Mouse (Mus musculus): ENCODE results near the gene Smpd1. TPM values are rescaled to one million over a fixed set of nuclear protein-coding genes. Genes with fewer than 3 reads are reported as not detected.

The Smpd1 gene
- total RNA-seq, 2 experiments from 2014 or later: 96.9 to 107 TPM

- Histone ChIP-seq H3K4me3 (no peak overlapping the region), H3K27ac (peak overlapping the region; percentile 69)
- no peak for TF ChIP-seq CTCF (IDR thresholded peaks at IDR 0.05)
- DNase-seq (ENCODE audit: extremely low spot score in 1 of 2, low spot score in 2 of 2): no peak
- intact Hi-C loops (cut with DNase I): no loop called here
Observed at GRCm38 (mm10) chr7:105563367-105563766, 9.2 kb downstream of the Smpd1 start.

DNA sequence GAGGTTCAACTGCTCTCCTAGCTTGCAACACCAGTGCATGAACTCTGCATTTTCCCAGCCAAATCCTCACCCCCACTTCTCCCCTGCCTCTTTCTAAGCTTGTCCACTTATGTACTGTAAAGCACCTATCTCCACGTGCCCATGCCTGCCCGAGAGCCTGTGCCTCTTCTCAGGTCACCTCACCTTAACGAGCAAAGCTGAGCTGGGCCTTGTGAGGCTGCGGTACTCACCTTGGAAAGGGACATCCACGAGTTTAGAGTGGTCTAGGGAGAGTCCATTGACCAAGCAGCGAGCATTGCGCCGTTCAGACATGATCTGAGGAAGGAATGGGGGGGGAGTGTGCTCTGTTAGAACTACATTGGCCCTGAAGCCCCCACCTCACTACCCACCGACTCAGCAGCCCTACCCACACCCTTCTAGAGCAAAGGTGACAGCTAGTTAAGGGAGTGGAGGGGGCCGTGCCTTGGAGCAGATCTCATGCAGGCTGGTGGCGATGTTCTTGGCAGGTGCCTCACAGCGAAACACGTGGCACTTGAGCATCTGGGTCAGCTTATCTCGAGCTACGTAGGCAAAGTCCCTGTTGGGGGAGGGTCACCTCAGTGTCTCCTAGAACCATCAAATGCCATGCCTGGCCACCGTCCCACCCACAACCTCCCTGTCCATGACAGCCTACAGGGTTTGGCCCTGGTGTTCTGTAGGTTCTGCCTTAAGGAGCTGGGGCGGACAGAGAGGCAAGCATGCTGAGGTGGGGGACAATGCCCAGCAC lies 11.1 kb downstream of the Smpd1 start:
- peak overlapping the region; percentile 78 for H3K27ac ChIP-seq
- H3K4me3 ChIP-seq: no peak overlapping the region
- TF ChIP-seq CTCF (IDR thresholded peaks at IDR 0.05): no peak
- DNase-seq (ENCODE audit: extremely low spot score in 1 of 2, low spot score in 2 of 2): peak in 1 of 2 experiments; percentile 46
- intact Hi-C loops (cut with DNase I): no loop called here

- no peak for TF ChIP-seq CTCF (IDR thresholded peaks at IDR 0.05)
- DNase-seq (ENCODE audit: extremely low spot score in 1 of 2, low spot score in 2 of 2): peak; percentile 70 to 75
- intact Hi-C loops (cut with DNase I): no loop called here
- Histone ChIP-seq H3K27ac (peak overlapping the region; percentile 95), H3K4me3 (peak overlapping the region; percentile 43)
Observed at GRCm38 (mm10) chr7:105568583-105568982, 14.4 kb downstream of the Smpd1 start.

DNA sequence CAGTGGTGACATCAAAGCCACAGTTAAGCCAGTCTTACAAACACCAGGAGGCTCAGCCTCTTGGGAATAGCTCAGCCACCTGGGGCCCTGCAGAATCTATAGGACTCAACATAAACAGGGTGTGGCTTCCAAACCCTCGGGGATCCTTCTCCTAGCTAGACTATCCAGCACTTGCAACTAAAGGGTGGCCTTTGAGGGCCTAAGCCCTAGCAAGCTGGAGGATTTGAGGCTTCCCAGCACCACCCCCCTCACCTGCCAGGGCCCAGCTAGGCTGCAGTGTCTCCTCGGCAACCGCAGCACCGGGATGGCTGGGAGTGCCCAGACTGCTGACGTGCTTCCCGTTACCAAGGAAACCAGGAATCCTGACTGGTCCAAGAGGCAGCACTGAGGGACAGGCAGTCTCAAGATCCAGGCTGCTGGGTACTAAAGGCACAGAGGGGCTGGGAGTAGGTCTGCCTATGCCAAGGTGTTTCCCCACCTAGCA lies 14.9 kb downstream of the Smpd1 start:
- intact Hi-C loops (cut with DNase I): no loop called here
- no peak for TF ChIP-seq CTCF (IDR thresholded peaks at IDR 0.05)
- DNase-seq (ENCODE audit: extremely low spot score in 1 of 2, low spot score in 2 of 2): peak; percentile 87 to 88

GRCm38 (mm10) chr7:105569512-105570496 lies 15.6 kb downstream of the Smpd1 start:
- no peak for TF ChIP-seq CTCF (IDR thresholded peaks at IDR 0.05)
- H3K27ac ChIP-seq: peak overlapping the region; percentile 95
- DNase-seq (ENCODE audit: extremely low spot score in 1 of 2, low spot score in 2 of 2): peak in 1 of 2 experiments; percentile 33
- H3K4me3 ChIP-seq: peak overlapping the region; percentile 43
- intact Hi-C loops (cut with DNase I): no loop called here

More for the DNA sequence above, 14.9 kb downstream of the Smpd1 start:
- Histone ChIP-seq H3K4me3 (peak overlapping the region; percentile 43), H3K27ac (peak overlapping the region; percentile 95)

DNA sequence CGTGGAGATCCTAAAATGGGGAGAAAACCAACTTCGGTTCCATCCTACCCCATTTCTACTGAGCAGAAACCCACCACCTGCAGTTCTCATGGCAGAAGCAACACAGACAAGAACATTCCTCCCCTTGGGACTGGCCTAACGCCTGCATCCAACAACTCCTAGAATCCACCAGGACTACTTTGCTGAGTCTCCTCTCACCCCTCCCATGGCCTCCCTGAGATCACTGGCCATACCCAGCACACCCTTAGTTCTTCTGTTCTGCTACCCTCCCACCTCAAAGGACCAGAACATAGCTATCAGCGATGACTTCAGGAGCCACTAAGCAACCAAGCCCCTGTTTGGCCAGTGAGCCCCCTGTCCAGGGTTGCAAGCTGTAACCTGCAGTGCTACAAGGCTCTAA lies 16.6 kb downstream of the Smpd1 start:
- intact Hi-C loops (cut with DNase I): no loop called here
- peak overlapping the region; percentile 95 for H3K27ac ChIP-seq
- no peak for DNase-seq (ENCODE audit: extremely low spot score in 1 of 2, low spot score in 2 of 2)
- peak overlapping the region; percentile 32 for H3K4me3 ChIP-seq
- no peak for TF ChIP-seq CTCF (IDR thresholded peaks at IDR 0.05)

GRCm38 (mm10) chr7:105572949-105573348 lies 18.8 kb downstream of the Smpd1 start:
- Histone ChIP-seq H3K4me3 (peak overlapping the region; percentile 1; the same call in 1 of the 2 replicates), H3K27ac (peak overlapping the region; percentile 75; the same call in 1 of the 2 replicates)
- intact Hi-C loops (cut with DNase I): no loop called here
- DNase-seq (ENCODE audit: extremely low spot score in 1 of 2, low spot score in 2 of 2): peak in 1 of 2 experiments; percentile 30
- TF ChIP-seq CTCF (IDR thresholded peaks at IDR 0.05): no peak

DNA sequence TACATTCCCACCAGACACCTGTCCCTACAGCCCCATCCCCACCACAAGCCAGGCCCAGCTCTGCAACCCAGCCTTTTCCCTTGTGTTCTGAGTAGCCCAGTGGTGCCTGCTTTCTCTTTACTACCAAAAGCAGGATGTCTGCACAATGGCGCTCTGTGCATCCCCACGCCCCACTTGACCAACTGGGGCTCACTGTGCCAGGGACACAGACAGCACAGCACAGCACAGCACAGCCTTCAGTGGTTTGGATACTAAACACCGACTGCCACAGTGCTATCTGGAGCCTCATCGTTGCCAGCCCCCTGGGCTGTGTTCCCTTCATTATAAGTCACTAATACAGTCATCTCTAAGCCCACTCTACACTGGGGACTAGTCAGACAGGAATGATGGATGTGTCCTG lies 20.4 kb downstream of the Smpd1 start:
- Histone ChIP-seq H3K27ac (peak overlapping the region; percentile 75), H3K4me3 (no peak overlapping the region)
- no peak for DNase-seq (ENCODE audit: extremely low spot score in 1 of 2, low spot score in 2 of 2)
- intact Hi-C loops (cut with DNase I): no loop called here
- no peak for TF ChIP-seq CTCF (IDR thresholded peaks at IDR 0.05)

DNA sequence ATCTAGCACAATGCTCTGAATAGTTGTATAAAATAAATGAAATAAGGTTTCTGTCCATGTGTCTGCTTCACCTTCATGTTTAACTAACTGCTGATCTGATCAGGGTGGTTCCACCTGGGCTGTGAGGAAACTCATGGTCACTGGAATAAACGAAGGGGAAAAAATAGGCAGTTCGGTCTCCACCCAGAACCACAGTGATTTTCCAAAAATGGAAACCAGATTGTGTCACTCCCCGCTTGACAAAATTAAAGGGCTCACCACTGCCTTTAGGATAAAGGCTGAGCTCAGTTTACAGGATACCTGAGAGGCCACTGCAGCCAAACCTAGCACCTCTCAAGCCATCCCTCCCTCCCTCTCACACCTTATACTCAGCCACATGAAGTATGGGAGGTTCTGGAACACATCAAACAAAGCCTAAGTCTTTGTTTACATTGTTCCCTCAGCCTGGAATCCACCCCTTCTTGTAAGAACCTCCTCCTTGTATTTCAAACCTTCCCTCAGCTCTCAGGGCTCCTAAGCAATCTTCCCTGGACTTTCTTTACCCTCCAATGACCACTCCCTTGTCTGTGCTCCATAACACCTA lies 22.1 kb downstream of the Smpd1 start:
- no peak for TF ChIP-seq CTCF (IDR thresholded peaks at IDR 0.05)
- peak overlapping the region; percentile 22 for H3K4me3 ChIP-seq
- intact Hi-C loops (cut with DNase I): no loop called here
- DNase-seq (ENCODE audit: extremely low spot score in 1 of 2, low spot score in 2 of 2): no peak
- H3K27ac ChIP-seq: peak overlapping the region; percentile 61

DNA sequence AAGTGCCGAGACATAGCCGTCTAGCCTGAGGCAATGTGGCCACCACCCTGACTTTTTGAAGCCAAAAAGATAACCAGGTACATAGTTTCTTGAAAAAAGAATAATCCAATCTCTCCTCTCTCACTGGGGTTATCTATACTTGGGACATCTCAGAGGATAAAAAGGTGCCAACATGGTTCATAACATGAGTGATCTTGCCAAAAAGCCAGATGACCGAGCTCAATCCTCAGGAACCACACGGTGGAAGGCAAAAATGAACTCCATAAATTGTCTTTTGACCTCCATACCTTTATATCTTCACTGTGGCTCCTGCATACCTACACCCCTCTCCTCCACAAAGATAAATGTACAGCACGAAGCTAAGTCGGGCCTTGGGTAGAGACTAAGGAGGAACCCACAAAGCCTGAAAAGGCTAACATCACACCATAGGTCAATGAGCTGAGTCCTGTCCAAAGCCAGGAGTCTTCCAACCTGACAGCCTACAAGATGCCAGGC lies 23.3 kb downstream of the Smpd1 start:
- Histone ChIP-seq H3K27ac (peak overlapping the region; percentile 61), H3K4me3 (no peak overlapping the region)
- intact Hi-C loops (cut with DNase I): no loop called here
- DNase-seq (ENCODE audit: extremely low spot score in 1 of 2, low spot score in 2 of 2): no peak
- TF ChIP-seq CTCF (IDR thresholded peaks at IDR 0.05): no peak

DNA sequence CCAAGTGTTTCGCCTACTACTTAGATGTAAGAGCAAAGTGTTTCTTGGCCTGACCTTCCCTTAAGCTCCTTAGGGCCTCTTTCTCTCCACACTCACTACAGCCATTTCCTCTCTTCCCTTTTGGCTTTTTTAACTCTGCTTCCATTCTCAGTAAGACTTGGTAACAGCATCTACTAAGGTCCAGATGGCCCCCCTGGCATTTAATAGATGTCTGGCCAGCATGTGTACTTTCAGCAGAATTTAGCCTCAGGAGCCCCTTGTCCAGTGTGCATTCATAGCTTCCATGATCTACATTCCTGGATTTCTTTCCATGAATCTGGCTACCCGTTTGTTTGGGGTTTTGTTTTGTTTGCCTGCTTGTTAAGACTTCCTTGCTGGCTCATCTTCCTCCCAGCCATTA lies 24.3 kb downstream of the Smpd1 start:
- no peak for DNase-seq (ENCODE audit: extremely low spot score in 1 of 2, low spot score in 2 of 2)
- intact Hi-C loops (cut with DNase I): no loop called here
- no peak for TF ChIP-seq CTCF (IDR thresholded peaks at IDR 0.05)
- no peak overlapping the region for H3K4me3 ChIP-seq
- H3K27ac ChIP-seq: no peak overlapping the region; the same call in 1 of the 2 replicates

Data from left cerebral cortex, adult 2 months (tissue).